Mouse (Mus musculus): ENCODE data around the gene Rpp14. TPM values are rescaled to one million over a fixed set of nuclear protein-coding genes. Genes with fewer than 3 reads are reported as not detected.

Rpp14 gene
- polyA plus RNA-seq, 1 experiment from 2014 or later: 47.7 TPM

DNA sequence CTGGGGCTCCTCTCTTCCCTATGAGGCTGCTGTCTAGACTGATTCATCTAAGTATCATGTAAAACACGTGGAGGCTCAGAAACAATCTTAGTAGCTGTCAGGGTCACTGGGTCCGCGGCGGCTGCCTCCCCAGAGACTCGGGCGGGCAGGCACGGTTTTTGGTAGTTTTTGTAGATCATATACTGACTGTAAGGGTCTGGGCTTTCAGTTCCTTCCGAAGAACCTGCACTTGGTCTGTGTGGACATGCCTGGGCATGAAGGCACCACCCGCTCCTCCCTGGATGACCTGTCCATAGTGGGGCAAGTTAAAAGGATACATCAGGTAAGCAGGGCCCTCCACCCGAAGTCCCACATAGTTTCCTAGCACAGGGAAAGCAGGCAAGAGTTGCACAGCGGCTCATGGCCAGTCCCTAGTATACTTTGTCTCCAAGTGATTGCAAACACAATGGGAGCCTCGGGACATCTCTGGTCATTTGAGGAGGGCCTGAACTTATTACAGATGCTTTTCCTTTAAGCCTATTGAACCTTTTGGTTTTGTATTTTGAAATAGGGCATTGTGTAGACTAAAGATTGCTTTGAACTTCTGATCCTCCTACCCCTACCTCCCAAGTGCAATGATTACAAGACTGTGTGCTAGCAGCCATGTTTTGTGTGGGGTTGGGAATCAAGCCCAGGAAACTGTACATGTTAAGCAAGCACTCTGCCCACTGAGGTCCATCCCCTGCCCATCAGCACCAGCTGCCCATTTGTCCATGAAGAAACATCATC is 39.1 kb upstream of the Rpp14 start:
- no peaks in the 10 kb centered on the region for H3K36me3 ChIP-seq (ENCODE audit: control insufficient read depth, insufficient read depth)
- H3K9ac ChIP-seq (ENCODE audit: low read length): no peak overlapping the region
- H3K9me3 ChIP-seq (replicated peaks; ENCODE audit: control insufficient read depth, low read length): no peaks in the 10 kb centered on the region
- no peak overlapping the region for H3K4me2 ChIP-seq (ENCODE audit: low read depth, low read length)
- no peak overlapping the region for H3K4me3 ChIP-seq (ENCODE audit: low read length)
- H3K27me3 ChIP-seq (ENCODE audit: control insufficient read depth, insufficient read depth, low read length): no peaks in the 10 kb centered on the region
- no peak for ATAC-seq (replicated peaks; ENCODE audit: extremely low read depth, insufficient read depth, low FRiP score)
- H3K27ac ChIP-seq (ENCODE audit: low read length): no peak overlapping the region
- 84% methylated on average over 12 of the region's 12 CpGs for WGBS
- H3K4me1 ChIP-seq (ENCODE audit: control insufficient read depth, insufficient read depth, low read length): no peaks in the 10 kb centered on the region

DNA sequence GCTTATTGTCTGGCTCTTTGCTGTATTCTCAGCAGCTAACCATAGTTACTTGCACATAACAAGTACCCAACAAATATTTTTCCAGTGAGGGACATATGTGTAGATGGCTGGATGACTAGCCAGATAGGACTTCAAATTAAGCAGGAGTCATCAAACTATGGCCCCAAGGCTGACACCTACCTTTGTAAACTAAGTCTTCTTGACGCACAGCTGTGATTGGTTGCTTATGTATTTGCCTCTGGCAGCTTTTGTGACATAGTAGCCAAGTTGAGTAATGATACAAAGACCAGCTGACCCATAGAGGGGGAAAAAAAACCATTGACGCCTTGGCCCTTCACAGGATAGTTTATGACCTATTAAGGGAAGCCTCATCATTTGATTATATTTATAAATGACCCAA is 38.0 kb upstream of the Rpp14 start:
- no peak for ATAC-seq (replicated peaks; ENCODE audit: extremely low read depth, insufficient read depth, low FRiP score)
- Histone ChIP-seq H3K4me2 (ENCODE audit: low read depth, low read length) (no peak overlapping the region), H3K36me3 (ENCODE audit: control insufficient read depth, insufficient read depth) (no peaks in the 10 kb centered on the region; the same call in 1 of the 2 replicates), H3K4me1 (ENCODE audit: control insufficient read depth, insufficient read depth, low read length) (no peaks in the 10 kb centered on the region), H3K27me3 (ENCODE audit: control insufficient read depth, insufficient read depth, low read length) (no peaks in the 10 kb centered on the region), H3K27ac (ENCODE audit: low read length) (no peak overlapping the region), H3K9me3 (replicated peaks; ENCODE audit: control insufficient read depth, low read length) (no peaks in the 10 kb centered on the region), H3K9ac (ENCODE audit: low read length) (no peak overlapping the region), H3K4me3 (ENCODE audit: low read length) (no peak overlapping the region)
- 79% methylated on average over 2 of the region's 2 CpGs for WGBS

DNA sequence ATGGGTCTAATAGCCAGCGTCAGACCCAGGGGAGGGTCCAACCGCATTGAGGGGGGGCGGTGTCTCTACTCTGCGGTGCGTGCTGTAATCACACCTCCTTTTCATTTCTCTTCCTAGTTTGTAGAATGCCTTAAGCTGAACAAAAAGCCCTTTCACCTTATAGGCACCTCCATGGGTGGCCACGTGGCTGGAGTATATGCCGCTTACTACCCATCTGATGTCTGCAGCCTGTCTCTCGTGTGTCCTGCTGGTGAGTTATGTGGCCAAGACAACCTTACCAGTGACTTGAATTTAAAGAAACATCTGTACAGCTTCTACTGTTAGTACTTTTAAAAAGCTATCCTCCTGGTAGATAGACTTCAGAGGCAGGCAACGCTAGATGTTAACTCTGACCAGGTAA is 37.6 kb upstream of the Rpp14 start:
- no peaks in the 10 kb centered on the region for H3K9me3 ChIP-seq (replicated peaks; ENCODE audit: control insufficient read depth, low read length)
- no peak overlapping the region for H3K4me3 ChIP-seq (ENCODE audit: low read length)
- WGBS: 89% methylated on average over 9 of the region's 9 CpGs
- H3K27me3 ChIP-seq (ENCODE audit: control insufficient read depth, insufficient read depth, low read length): no peaks in the 10 kb centered on the region
- no peak for ATAC-seq (replicated peaks; ENCODE audit: extremely low read depth, insufficient read depth, low FRiP score)
- H3K36me3 ChIP-seq (ENCODE audit: control insufficient read depth, insufficient read depth): no peaks in the 10 kb centered on the region; the same call in 1 of the 2 replicates
- no peaks in the 10 kb centered on the region for H3K4me1 ChIP-seq (ENCODE audit: control insufficient read depth, insufficient read depth, low read length)
- no peak overlapping the region for H3K9ac ChIP-seq (ENCODE audit: low read length)
- H3K27ac ChIP-seq (ENCODE audit: low read length): no peak overlapping the region
- no peak overlapping the region for H3K4me2 ChIP-seq (ENCODE audit: low read depth, low read length)

DNA sequence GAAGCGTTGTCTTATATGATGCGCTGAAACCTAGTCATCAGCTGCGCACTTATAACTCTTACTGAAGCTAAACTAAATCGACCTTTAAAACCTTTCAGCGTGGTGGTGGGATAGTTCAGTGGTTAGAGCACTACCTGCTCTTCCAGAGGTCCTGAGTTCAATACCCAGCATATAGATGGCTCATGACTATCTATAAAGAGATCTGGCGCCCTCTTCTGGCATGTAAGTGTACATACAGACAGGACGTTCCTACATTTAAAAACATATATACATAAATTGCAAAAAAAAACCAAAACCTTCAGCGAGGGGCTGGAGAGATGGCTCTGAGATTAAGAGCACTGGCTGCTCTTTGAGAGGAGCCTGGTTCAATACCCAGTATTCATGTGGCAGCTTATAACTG is 35.8 kb upstream of the Rpp14 start:
- 66% methylated on average over 8 of the region's 8 CpGs for WGBS
- H3K9ac ChIP-seq (ENCODE audit: low read length): no peak overlapping the region
- no peaks in the 10 kb centered on the region; the same call in 1 of the 2 replicates for H3K36me3 ChIP-seq (ENCODE audit: control insufficient read depth, insufficient read depth)

DNA sequence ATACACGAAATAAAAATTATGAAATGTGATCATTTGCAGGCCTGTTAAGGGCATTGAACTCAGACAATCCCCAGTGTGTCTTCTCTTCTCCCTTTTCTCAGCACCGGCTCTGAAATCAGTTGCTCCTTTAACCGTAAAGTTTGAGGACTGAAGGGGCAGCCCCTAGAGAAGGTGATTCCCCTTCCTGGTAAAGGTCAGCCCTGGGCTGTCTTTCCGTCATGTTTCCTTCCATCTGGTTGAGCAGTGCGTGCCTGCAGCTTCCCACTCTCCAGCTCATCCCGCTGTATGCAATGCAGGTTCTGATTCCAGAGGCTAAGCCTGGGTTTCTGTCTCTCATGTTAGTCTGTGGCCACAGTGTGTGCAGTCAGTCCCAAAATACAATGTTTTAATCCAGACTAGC is 35.4 kb upstream of the Rpp14 start:
- no peak overlapping the region for H3K27ac ChIP-seq (ENCODE audit: low read length)

More for the DNA sequence above, 35.8 kb upstream of the Rpp14 start:
- no peaks in the 10 kb centered on the region for H3K4me1 ChIP-seq (ENCODE audit: control insufficient read depth, insufficient read depth, low read length)
- no peaks in the 10 kb centered on the region for H3K27me3 ChIP-seq (ENCODE audit: control insufficient read depth, insufficient read depth, low read length)
- no peak for ATAC-seq (replicated peaks; ENCODE audit: extremely low read depth, insufficient read depth, low FRiP score)
- H3K9me3 ChIP-seq (replicated peaks; ENCODE audit: control insufficient read depth, low read length): no peaks in the 10 kb centered on the region
- H3K27ac ChIP-seq (ENCODE audit: low read length): no peak overlapping the region
- H3K4me2 ChIP-seq (ENCODE audit: low read depth, low read length): no peak overlapping the region
- H3K4me3 ChIP-seq (ENCODE audit: low read length): no peak overlapping the region

DNA sequence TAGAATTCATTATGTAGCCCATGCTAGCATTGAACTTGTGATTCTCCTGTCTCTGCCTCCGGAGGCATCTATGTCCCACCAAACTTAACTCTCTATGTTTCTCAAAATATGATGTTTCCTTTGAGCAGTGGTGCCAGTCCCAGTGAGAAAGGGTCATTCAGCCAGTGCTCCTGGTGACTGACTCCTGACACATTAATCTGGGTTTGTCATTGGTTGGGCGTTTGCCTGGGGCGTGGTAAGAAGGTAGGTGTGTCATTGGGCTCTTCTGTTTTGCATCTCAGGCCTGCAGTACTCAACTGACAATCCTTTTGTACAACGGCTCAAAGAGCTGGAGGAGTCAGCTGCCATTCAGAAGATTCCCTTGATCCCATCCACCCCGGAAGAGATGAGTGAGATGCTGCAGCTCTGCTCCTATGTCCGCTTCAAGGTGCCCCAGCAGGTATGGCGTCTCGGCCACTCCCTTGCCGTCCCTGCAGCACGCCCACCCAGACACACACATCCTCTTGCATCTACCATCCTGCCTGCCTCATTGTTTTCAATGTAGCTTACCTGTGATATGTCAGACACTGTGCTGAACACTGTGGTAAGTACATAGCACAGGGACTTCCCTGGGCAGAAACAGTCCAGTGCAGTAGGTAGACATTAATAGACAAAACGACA is 34.9 kb upstream of the Rpp14 start:
- 80% methylated on average over 11 of the region's 11 CpGs for WGBS
- Histone ChIP-seq H3K4me1 (ENCODE audit: control insufficient read depth, insufficient read depth, low read length) (no peaks in the 10 kb centered on the region), H3K4me3 (ENCODE audit: low read length) (no peak overlapping the region), H3K4me2 (ENCODE audit: low read depth, low read length) (no peak overlapping the region), H3K9ac (ENCODE audit: low read length) (no peak overlapping the region), H3K9me3 (replicated peaks; ENCODE audit: control insufficient read depth, low read length) (no peaks in the 10 kb centered on the region), H3K27me3 (ENCODE audit: control insufficient read depth, insufficient read depth, low read length) (no peaks in the 10 kb centered on the region), H3K36me3 (ENCODE audit: control insufficient read depth, insufficient read depth) (no peaks in the 10 kb centered on the region; the same call in 1 of the 2 replicates), H3K27ac (ENCODE audit: low read length) (no peak overlapping the region)
- ATAC-seq (replicated peaks; ENCODE audit: extremely low read depth, insufficient read depth, low FRiP score): no peak

More for the DNA sequence above, 35.4 kb upstream of the Rpp14 start:
- H3K4me1 ChIP-seq (ENCODE audit: control insufficient read depth, insufficient read depth, low read length): no peaks in the 10 kb centered on the region
- no peak overlapping the region for H3K4me2 ChIP-seq (ENCODE audit: low read depth, low read length)
- no peak for ATAC-seq (replicated peaks; ENCODE audit: extremely low read depth, insufficient read depth, low FRiP score)
- no peak overlapping the region for H3K4me3 ChIP-seq (ENCODE audit: low read length)
- 79% methylated on average over 6 of the region's 6 CpGs for WGBS
- no peaks in the 10 kb centered on the region for H3K9me3 ChIP-seq (replicated peaks; ENCODE audit: control insufficient read depth, low read length)
- no peaks in the 10 kb centered on the region; the same call in 1 of the 2 replicates for H3K36me3 ChIP-seq (ENCODE audit: control insufficient read depth, insufficient read depth)
- H3K9ac ChIP-seq (ENCODE audit: low read length): no peak overlapping the region
- H3K27me3 ChIP-seq (ENCODE audit: control insufficient read depth, insufficient read depth, low read length): no peaks in the 10 kb centered on the region

DNA sequence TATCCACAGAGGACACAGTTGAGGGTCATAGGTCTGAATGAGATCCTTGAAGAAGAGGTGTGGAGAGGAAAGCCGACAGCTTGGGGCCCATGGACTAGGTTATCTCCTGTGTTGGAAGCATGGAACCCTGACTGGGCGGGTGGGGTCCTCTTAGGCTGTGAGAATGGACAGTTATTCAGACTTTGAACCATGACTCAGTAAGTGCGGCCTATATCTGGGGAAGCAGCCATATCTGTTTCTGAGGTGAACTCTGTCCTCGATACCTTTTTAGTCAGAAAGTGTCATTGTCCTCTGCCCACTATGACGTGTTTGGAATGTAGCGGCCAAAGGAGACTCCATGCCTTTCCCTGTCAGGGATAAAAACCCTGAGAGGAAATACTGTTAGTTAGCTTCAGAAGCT is 33.3 kb upstream of the Rpp14 start:
- 81% methylated on average over 6 of the region's 6 CpGs for WGBS
- no peaks in the 10 kb centered on the region for H3K27me3 ChIP-seq (ENCODE audit: control insufficient read depth, insufficient read depth, low read length)
- ATAC-seq (replicated peaks; ENCODE audit: extremely low read depth, insufficient read depth, low FRiP score): no peak

DNA sequence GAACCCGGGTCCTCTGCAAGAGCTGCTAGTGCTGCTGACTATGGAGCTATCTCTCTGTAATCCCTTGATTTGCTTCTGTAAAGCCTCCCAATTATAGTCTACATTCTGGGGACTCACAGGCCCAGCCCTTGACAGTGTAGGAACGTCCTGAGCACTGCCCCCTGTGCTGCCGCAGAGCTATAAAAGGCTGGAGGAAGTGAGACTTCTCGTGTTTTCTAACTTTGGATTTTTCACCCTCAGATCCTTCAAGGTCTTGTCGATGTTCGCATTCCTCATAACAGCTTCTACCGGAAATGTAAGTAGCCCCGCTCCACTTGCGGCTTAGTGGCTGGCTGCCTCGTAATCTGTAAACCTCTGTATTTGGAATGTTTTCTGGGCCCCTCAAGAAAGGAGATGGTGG is 30.8 kb upstream of the Rpp14 start:
- no peak overlapping the region for H3K27ac ChIP-seq (ENCODE audit: low read length)
- no peak overlapping the region for H3K4me2 ChIP-seq (ENCODE audit: low read depth, low read length)
- no peak for ATAC-seq (replicated peaks; ENCODE audit: extremely low read depth, insufficient read depth, low FRiP score)
- peaks cover 3% of the 10 kb centered on the region for H3K36me3 ChIP-seq (ENCODE audit: control insufficient read depth, insufficient read depth)
- H3K9ac ChIP-seq (ENCODE audit: low read length): no peak overlapping the region
- H3K9me3 ChIP-seq (replicated peaks; ENCODE audit: control insufficient read depth, low read length): no peaks in the 10 kb centered on the region
- WGBS: 84% methylated on average over 10 of the region's 10 CpGs
- no peak overlapping the region for H3K4me3 ChIP-seq (ENCODE audit: low read length)
- no peaks in the 10 kb centered on the region for H3K27me3 ChIP-seq (ENCODE audit: control insufficient read depth, insufficient read depth, low read length)
- no peaks in the 10 kb centered on the region for H3K4me1 ChIP-seq (ENCODE audit: control insufficient read depth, insufficient read depth, low read length)

More for the DNA sequence above, 33.3 kb upstream of the Rpp14 start:
- Histone ChIP-seq H3K4me3 (ENCODE audit: low read length) (no peak overlapping the region), H3K27ac (ENCODE audit: low read length) (no peak overlapping the region), H3K9ac (ENCODE audit: low read length) (no peak overlapping the region), H3K4me2 (ENCODE audit: low read depth, low read length) (no peak overlapping the region), H3K4me1 (ENCODE audit: control insufficient read depth, insufficient read depth, low read length) (no peaks in the 10 kb centered on the region), H3K36me3 (ENCODE audit: control insufficient read depth, insufficient read depth) (peaks cover 3% of the 10 kb centered on the region), H3K9me3 (replicated peaks; ENCODE audit: control insufficient read depth, low read length) (no peaks in the 10 kb centered on the region)

DNA sequence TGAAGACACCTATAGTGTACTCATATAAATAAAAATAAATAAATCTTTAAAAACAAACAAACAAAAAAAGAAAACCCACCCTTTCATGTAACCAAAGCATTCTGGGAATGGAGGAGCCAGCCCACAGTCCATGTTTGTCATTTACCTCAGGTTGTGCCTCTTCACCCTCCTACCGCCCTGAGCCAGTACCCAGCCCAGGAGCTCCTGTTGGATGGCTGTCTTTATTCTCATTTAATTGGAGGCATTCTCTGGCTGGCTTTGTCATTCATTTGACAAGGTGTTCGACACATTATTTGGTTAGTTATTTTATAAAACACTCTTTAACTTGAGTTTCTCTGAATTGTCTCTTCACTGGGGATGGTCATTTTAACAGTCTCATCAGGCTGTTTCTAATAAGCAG is 28.3 kb upstream of the Rpp14 start:
- Histone ChIP-seq H3K9ac (ENCODE audit: low read length) (no peak overlapping the region), H3K4me1 (ENCODE audit: control insufficient read depth, insufficient read depth, low read length) (no peaks in the 10 kb centered on the region), H3K27me3 (ENCODE audit: control insufficient read depth, insufficient read depth, low read length) (no peaks in the 10 kb centered on the region), H3K27ac (ENCODE audit: low read length) (no peak overlapping the region), H3K4me3 (ENCODE audit: low read length) (no peak overlapping the region), H3K36me3 (ENCODE audit: control insufficient read depth, insufficient read depth) (peaks cover 3% of the 10 kb centered on the region; the same call in 1 of the 2 replicates), H3K4me2 (ENCODE audit: low read depth, low read length) (no peak overlapping the region), H3K9me3 (replicated peaks; ENCODE audit: control insufficient read depth, low read length) (no peaks in the 10 kb centered on the region)
- ATAC-seq (replicated peaks; ENCODE audit: extremely low read depth, insufficient read depth, low FRiP score): no peak
- WGBS: 76% methylated on average over 2 of the region's 2 CpGs
